ENCODE assay signal across 7 mouse cellular contexts in genomic region chr7:30012956-30013363, GRCm38 (mm10). TPM values are rescaled to one million over a fixed set of nuclear protein-coding genes. Genes with fewer than 3 reads are reported as not detected.
DNase-seq lines count a peak whose midpoint lies in the region; ATAC-seq and TF ChIP-seq lines count a peak whose summit lies in the region.

No protein-coding gene starts in this region.

- peak; percentile 42 for DNase-seq in A20 (ENCODE audit: low read depth, low spot score)
- DNase-seq in cerebellum, adult 8-10 months: peak; percentile 38
- DNase-seq in gastrocnemius, postnatal 14 days: peak; percentile 30
- peak; percentile 79 for DNase-seq in kidney, postnatal 0 days (ENCODE audit: low spot score)
- no peak for DNase-seq in lung, adult 2 months
- DNase-seq in right cerebral cortex, adult 18-20 months: peak; percentile 54

- H3K27me3 ChIP-seq in kidney, postnatal 0 days (ENCODE audit: insufficient read depth, low read length): no peaks in the 10 kb centered on the region

- ATAC-seq in CD4-positive, CD25-positive, alpha-beta regulatory T cell, adult 4 months: peak; percentile 63
- peak; percentile 55; the same call in 1 of the 2 replicates for ATAC-seq in kidney, postnatal 0 days (replicated peaks; ENCODE audit: low FRiP score, low read depth)

- 64% methylated on average over 4 of the region's 4 CpGs for WGBS in kidney, postnatal 0 days
- 68% methylated on average over 4 of the region's 4 CpGs for WGBS in lung, adult 2 months

- H3K4me3 ChIP-seq in kidney, postnatal 0 days (replicated peaks; ENCODE audit: low read depth, low read length): no peak overlapping the region
- H3K4me3 ChIP-seq in lung, adult 2 months (replicated peaks; ENCODE audit: extremely low read depth, low read depth, low read length): no peak overlapping the region

- no peaks in the 10 kb centered on the region for H3K9me3 ChIP-seq in kidney, postnatal 0 days (replicated peaks; ENCODE audit: low read length)

- peak; percentile 80 for TF ChIP-seq CTCF in kidney, postnatal 0 days (IDR thresholded peaks at IDR 0.05; ENCODE audit: low read depth)
- TF ChIP-seq CTCF in lung, adult 2 months (IDR thresholded peaks at IDR 0.05; ENCODE audit: insufficient read depth, low read length): 0 out of 2 replicates have a peak, but pooled peaks have one; percentile 9

- intact Hi-C loops in gastrocnemius, postnatal 14 days (cut with DNase I; ENCODE audit: low total_unique reads): loop anchor here (10.0 kb wide), 1 partner anchor 192 kb away; no protein-coding TSS in a partner anchor

- H3K27ac ChIP-seq in kidney, postnatal 0 days: no peak overlapping the region

- peaks cover 8% of the 10 kb centered on the region; the same call in 1 of the 2 replicates for H3K4me1 ChIP-seq in kidney, postnatal 0 days (replicated peaks; ENCODE audit: insufficient read depth, low read length)
- no peaks in the 10 kb centered on the region for H3K4me1 ChIP-seq in lung, adult 2 months (ENCODE audit: control insufficient read depth, insufficient read depth, low read length)

- H3K4me2 ChIP-seq in kidney, postnatal 0 days (ENCODE audit: low read length): no peak overlapping the region

- H3K36me3 ChIP-seq in kidney, postnatal 0 days (ENCODE audit: insufficient read depth, low read length): peaks cover 30% of the 10 kb centered on the region; the same call in 1 of the 2 replicates

- no peak for TF ChIP-seq POLR2A in lung, adult 2 months (IDR thresholded peaks at IDR 0.05; ENCODE audit: borderline replicate concordance, extremely low read depth, low read depth, low read length)

- H3K9ac ChIP-seq in kidney, postnatal 0 days (ENCODE audit: low read depth, low read length): no peak overlapping the region

RNA-seq across cellular contexts. Expression of gene Zfp568, which starts 29.2 kb away (rescaled TPM):
- 1 to 10 TPM; 2.1 to 2.8 TPM for polyA plus RNA-seq in CD4-positive, CD25-positive, alpha-beta regulatory T cell, adult 4 months (2017; shearing (Covaris generic))
- 10 to 100 TPM; 28.5 to 42.5 TPM for total RNA-seq in gastrocnemius, postnatal 14 days (2021)
- polyA plus RNA-seq in kidney, postnatal 0 days (2015; fragmentation: Nextera tagmentation; extraction: Ambion mirVana): 6.4 TPM in 2 replicates
- polyA plus RNA-seq in lung, adult 2 months (2012; rRNA removed): 5.1 and 6.1 TPM in 2 replicates

RNA-seq across cellular contexts. Expression of gene Zfp14, which starts 38.2 kb away (rescaled TPM):
- polyA plus RNA-seq in CD4-positive, CD25-positive, alpha-beta regulatory T cell, adult 4 months (2017; shearing (Covaris generic)): 1 to 10 TPM; 5.4 to 7.5 TPM
- 1 to 10 TPM; 1.5 to 2.0 TPM for total RNA-seq in gastrocnemius, postnatal 14 days (2021)
- polyA plus RNA-seq in kidney, postnatal 0 days (2015; fragmentation: Nextera tagmentation; extraction: Ambion mirVana): 2.8 and 3.8 TPM in 2 replicates
- 3.6 and 4.9 TPM in 2 replicates for polyA plus RNA-seq in lung, adult 2 months (2012; rRNA removed)

RNA-seq across cellular contexts. Expression of gene Zfp74, which starts 59.1 kb away (rescaled TPM):
- 1 to 10 TPM; 4.8 to 5.2 TPM for polyA plus RNA-seq in CD4-positive, CD25-positive, alpha-beta regulatory T cell, adult 4 months (2017; shearing (Covaris generic))
- total RNA-seq in gastrocnemius, postnatal 14 days (2021): 1 to 10 TPM; 4.8 to 7.3 TPM
- 5.6 and 6.7 TPM in 2 replicates for polyA plus RNA-seq in kidney, postnatal 0 days (2015; fragmentation: Nextera tagmentation; extraction: Ambion mirVana)
- 7.9 and 8.3 TPM in 2 replicates for polyA plus RNA-seq in lung, adult 2 months (2012; rRNA removed)

RNA-seq across cellular contexts. Expression of gene Zfp82, which starts 59.7 kb away (rescaled TPM):
- polyA plus RNA-seq in CD4-positive, CD25-positive, alpha-beta regulatory T cell, adult 4 months (2017; shearing (Covaris generic)): 10 to 100 TPM in 1 of 2 experiments, 1 to 10 TPM in 1; 8.6 to 11.9 TPM
- 1 to 10 TPM; 1.0 to 1.6 TPM for total RNA-seq in gastrocnemius, postnatal 14 days (2021)
- polyA plus RNA-seq in kidney, postnatal 0 days (2015; fragmentation: Nextera tagmentation; extraction: Ambion mirVana): 2.7 and 3.7 TPM in 2 replicates
- polyA plus RNA-seq in lung, adult 2 months (2012; rRNA removed): 0.31 and 1.0 TPM in 2 replicates
